Mouse (Mus musculus) 3T3-L1 (cell line): ENCODE results near the gene Ankrd23.

ENCODE experiments used
- DNase-seq: peaks from one replicate; pipeline ENCODE4 v3.0.0-alpha.2; 2015; ENCODE audit warnings: low read depth, low spot score

Gene Ankrd23

GRCm38 (mm10) chr1:36545845-36546600, 9.3 kb upstream of the Ankrd23 start:
- no peak for DNase-seq

- DNase-seq: no peak
These were observed 8.7 kb upstream of the Ankrd23 start for GRCm38 (mm10) chr1:36545382-36545781.

DNA sequence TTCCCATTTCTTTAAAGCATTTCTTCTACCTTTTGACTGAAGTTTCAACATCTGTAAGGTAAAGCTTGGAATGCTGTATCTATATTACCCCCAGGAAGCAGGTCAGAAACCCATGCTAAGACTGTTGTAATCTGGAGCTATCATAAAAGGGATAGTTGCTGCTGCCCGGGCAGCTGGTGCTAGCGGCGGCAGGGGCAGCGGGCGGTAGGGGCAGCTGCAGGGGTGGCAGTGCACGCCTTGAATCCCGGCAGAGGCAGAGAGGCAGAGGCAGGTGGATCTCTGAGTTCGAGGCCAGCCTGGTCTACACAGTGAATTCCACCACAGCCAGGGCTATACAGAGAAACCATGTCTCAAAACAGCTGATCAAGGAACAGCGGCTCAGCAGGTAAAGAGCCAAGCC, 6.2 kb upstream of the Ankrd23 start:
- DNase-seq: no peak

DNA sequence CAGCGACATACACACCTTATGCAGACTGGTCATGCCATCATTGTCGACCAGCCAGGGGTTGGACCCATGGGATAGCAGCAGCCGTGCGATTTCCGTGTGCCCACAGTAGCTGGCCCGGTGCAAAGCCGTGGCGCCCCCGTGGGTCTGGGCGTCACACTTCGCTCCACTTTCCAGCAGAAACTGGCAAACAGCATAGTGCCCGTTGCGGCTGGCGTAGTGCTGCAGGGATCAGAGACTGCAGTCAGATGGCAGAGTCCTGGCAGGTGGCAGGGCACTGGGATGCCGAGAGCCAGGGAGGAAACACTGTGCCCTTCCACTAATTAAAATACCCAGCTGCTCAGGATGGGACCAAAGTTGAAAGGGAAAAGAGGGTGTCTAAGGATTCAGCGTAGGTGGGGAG, 5.2 kb upstream of the Ankrd23 start:
- DNase-seq: no peak

- no peak for DNase-seq
These were observed 4.1 kb upstream of the Ankrd23 start for GRCm38 (mm10) chr1:36540807-36541206.

DNA sequence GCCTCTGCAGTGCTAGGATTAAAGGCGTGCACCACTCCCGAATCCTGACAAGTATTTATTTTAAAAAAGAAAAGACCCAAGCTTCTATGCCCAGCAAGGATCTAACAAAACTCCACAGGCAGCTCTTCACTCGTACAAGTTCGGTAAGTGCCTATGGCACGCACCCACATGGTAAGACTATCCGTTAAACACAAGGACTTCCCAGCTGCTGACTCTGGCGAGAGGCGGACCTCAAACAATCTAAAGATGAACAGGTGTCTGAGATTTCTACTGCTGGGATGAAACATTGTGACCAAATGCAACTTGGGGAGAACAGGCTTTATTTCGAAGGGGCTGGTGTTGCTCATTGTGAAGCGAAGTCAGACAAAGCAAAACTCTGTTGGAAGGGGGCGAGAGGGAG, 3.4 kb upstream of the Ankrd23 start:
- DNase-seq: no peak

GRCm38 (mm10) chr1:36539186-36539585, 2.5 kb upstream of the Ankrd23 start, which contains the start of gene Gm42417:
Gene Gm42417 (minus strand): TSS chr1:36539429.
- no peak for DNase-seq

- DNase-seq: no peak
These were observed 2.0 kb upstream of the Ankrd23 start for GRCm38 (mm10) chr1:36538727-36539126.

DNA sequence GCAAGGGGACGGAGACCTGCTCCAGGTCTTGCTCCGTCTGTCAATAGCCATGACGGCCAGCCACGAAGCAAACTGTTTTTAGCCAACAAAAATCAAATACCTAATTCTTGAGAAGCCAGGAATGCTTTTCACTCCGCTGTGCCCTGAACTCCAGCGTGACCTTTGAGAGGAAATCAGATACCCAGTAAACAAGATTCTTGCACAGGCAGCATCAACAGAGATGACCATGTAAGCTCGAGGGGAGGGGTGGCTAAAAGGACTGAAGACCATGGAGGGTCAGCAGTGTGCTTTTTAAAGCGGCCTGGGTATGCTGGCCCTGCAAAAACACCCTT, 320 bp downstream of the Ankrd23 start:
- no peak for DNase-seq

- DNase-seq: peak; percentile 16
These were observed 946 bp downstream of the Ankrd23 start for GRCm38 (mm10) chr1:36535477-36536396.

GRCm38 (mm10) chr1:36534595-36535058, 2.1 kb downstream of the Ankrd23 start:
- DNase-seq: no peak

GRCm38 (mm10) chr1:36533546-36533945, 3.1 kb downstream of the Ankrd23 start:
- no peak for DNase-seq

- DNase-seq: no peak
These were observed 5.2 kb downstream of the Ankrd23 start for GRCm38 (mm10) chr1:36531461-36531860.

DNA sequence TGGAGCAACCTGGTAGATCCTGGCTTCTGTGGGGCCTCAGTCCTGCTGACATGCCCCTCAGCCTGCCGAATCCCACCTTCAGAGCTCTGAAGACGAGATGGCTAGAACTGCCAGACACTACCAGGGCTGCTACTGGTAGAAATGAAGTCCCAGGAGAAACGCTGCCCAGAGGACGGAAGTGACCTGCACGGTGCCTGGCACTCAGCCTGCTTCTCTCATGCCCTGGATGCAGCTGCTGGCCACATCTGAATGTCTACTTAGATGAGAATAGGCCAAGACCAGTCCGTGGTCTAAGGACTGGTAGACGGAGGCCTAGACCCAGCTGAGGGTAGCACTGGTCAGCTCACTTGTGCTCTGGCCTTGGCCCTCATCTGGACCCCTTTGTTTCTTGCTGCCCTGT, 5.7 kb downstream of the Ankrd23 start:
- no peak for DNase-seq

- DNase-seq: no peak
These were observed 6.2 kb downstream of the Ankrd23 start for GRCm38 (mm10) chr1:36530485-36530884.

DNA sequence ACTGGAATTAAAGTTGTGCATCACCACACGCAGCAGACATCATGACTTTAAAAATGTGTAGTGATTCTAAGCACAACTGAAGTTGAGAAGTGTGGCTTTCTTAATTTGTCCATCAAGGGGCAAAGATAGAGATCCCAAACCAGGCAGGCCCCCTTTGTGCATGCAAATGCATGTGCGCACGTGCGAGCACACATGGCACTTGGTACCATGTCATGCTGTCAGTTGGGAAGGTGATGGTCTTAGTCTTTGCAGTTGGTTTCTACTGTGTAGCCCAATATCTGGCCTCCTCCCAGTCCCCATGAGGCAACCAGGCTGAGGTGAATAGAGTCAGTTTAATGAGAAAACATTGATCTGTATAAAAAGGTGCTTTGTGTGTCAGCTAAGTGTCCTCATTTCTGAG, 6.8 kb downstream of the Ankrd23 start:
- no peak for DNase-seq

DNA sequence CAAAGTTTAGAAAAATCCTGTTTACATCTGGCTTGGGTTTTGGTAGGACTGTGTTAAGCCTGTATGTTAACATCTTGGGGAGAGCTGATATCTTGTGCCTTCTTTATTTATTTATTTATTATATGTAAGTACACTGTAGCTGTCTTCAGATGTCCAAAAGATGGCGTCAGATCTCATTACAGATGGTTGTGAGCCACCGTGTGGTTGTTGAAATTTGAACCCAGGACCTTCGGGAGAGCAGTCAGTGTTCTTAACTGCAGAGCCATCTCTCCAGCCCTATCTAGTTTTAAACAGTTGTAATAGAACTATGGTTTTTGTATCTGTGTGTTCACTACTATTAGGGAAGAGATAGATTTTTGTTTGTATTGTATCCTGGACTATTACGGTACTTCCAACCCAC, 7.4 kb downstream of the Ankrd23 start:
- DNase-seq: no peak

DNA sequence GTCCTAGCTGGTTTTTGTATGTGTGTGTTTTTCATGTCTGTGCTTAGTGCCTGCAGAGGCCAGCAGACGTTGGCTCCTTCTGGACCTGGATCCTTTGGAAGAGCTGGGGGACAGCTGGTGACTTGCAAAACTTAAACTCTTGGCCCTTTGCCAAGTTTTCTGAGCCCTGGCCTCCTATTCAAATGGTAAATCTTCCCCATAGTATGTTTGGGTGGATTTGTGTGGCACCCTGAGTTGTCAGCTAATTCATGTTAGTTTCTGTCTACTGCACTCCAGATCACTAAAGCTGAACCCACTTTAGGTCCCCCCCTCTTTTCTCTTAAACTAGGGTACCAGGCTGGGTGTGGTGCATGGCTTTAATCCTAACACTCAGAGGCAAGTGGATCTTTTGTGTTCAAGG, 8.3 kb downstream of the Ankrd23 start:
- no peak for DNase-seq

GRCm38 (mm10) chr1:36526903-36527302, 9.8 kb downstream of the Ankrd23 start:
- no peak for DNase-seq

DNA sequence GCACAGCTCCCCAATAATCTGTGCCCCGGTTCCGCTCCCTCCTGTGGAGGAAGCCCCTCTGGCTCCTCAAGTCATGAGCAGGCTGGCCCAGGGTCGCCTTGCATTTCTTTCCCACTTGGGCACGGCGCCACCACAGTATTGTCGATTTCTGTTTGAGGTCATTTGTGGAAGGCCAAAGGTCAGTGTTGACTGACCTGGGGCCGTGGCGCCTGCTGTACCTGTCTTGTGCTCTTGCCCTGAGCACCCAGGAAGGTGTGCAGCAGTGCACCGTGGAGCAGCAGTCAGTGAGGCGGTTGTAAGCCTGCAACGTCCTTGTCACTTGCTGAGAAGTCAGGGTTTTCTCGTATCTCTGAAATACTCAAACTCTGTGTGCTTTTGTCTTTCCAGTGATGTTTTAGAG, 10.9 kb downstream of the Ankrd23 start:
- no peak for DNase-seq

DNA sequence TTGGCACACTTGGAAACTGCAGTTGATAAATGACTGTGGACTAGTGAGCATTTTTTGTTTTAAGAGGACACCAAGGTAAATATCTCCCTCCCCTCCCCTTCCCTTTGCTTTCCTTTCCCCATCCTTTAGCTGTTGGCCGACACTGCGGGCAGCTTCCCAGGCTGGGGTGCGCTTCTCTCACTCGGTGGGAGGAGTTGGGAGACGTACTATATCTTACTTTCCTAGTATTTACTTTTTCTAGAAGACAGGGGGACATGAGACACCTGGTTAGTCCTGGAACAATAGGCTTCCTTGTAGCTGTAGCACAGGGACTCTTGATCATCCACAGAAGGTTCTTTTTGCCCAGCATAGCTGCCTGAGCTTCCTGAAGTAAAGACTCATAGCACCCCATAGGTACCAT, 12.6 kb downstream of the Ankrd23 start:
- no peak for DNase-seq

- DNase-seq: no peak
These were observed 13.2 kb downstream of the Ankrd23 start for GRCm38 (mm10) chr1:36523332-36524013.
